15 mouse cellular contexts compared by ENCODE assay signal in the genomic region with DNA sequence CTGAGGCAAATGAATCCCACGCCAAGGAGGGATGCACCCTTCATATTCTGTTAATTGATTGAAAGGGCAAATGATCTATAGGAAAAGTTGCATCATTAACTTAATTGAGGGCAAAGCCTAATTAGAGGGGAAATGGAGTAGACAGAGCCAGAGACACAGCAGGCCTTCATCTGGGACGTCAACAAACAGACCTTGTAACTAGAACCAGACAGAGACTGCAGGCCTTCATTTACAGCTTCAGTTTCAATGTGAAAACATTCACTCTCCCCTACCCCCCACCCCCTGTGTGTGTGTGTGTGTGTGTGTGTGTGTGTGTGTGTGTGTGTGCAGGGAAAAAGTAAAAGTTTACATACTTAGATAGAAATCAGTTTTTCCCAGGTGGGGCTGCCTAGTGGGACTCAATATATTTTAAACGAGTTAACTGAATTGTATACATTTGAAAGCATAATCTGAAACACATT.
A peak's percentile ranks its signal among the peaks of the same experiment; 100 is the strongest.
DNase-seq lines count a peak whose midpoint lies in the region; ATAC-seq lines count a peak whose summit lies in the region.
"Had no signal": no experiment of that assay in that cellular context is flagged by ENCODE, and none has a peak within 500 bp of the region (broad histone marks: within the 10 kb centered on the region; RNA-seq: fewer than 3 reads in every experiment).

No protein-coding gene starts in this region.

- no peak overlapping the region for H3K9ac ChIP-seq in lung, embryonic 15.5 days
- H3K9ac ChIP-seq in embryonic facial prominence, embryonic 13.5 days, result no peak overlapping the region
- H3K9ac ChIP-seq in limb, embryonic 13.5 days, result no peak overlapping the region
- H3K9ac ChIP-seq: kidney, embryonic 15.5 days; midbrain, embryonic 13.5 days had no signal

- no peak for DNase-seq in lung, postnatal 14 days
- DNase-seq in embryo, embryonic 10.5 days (ENCODE audit: low spot score), result peak; percentile 51
- no peak for DNase-seq in MN1 (ENCODE audit: low spot score)
- no peak for DNase-seq in left cerebral cortex, postnatal 14 days (ENCODE audit: low spot score in 2 of 2)
- DNase-seq: adrenal gland, adult 8-10 months; cerebellum, adult 2 months; gastrocnemius, postnatal 10 days; heart, postnatal 10 days had no signal

- H3K4me3 ChIP-seq in lung, embryonic 15.5 days, result no peak overlapping the region
- H3K4me3 ChIP-seq in embryonic facial prominence, embryonic 13.5 days, result no peak overlapping the region
- H3K4me3 ChIP-seq in limb, embryonic 13.5 days, result no peak overlapping the region
- H3K4me3 ChIP-seq: kidney, embryonic 15.5 days; layer of hippocampus, adult 2 months; left cerebral cortex, adult 2 months; midbrain, embryonic 13.5 days had no signal

- no peak for ATAC-seq in lung, embryonic 15.5 days (ENCODE audit: borderline replicate concordance, extremely low read depth, low FRiP score, low TSS enrichment)
- ATAC-seq in embryonic facial prominence, embryonic 13.5 days (ENCODE audit: insufficient number of reproducible peaks, insufficient read depth, low FRiP score, low TSS enrichment, low read depth), result 0 out of 2 replicates have a peak, but pooled peaks have one; percentile 6
- ATAC-seq in limb, embryonic 13.5 days (ENCODE audit: low FRiP score, low read depth), result peak; percentile 61
- ATAC-seq: midbrain, embryonic 13.5 days had no signal

- peak overlapping the region; percentile 78 for H3K27ac ChIP-seq in lung, embryonic 15.5 days
- H3K27ac ChIP-seq in embryonic facial prominence, embryonic 13.5 days, result 0 out of 2 replicates have a peak overlapping the region, but pooled peaks have one; percentile 22
- H3K27ac ChIP-seq in limb, embryonic 13.5 days, result no peak overlapping the region
- H3K27ac ChIP-seq: kidney, embryonic 15.5 days; layer of hippocampus, adult 2 months; left cerebral cortex, adult 2 months; midbrain, embryonic 13.5 days had no signal

- peaks cover 12% of the 10 kb centered on the region; the same call in 1 of the 2 replicates for H3K4me1 ChIP-seq in lung, embryonic 15.5 days
- peaks cover 20% of the 10 kb centered on the region for H3K4me1 ChIP-seq in embryonic facial prominence, embryonic 13.5 days
- H3K4me1 ChIP-seq in limb, embryonic 13.5 days, result peaks cover 27% of the 10 kb centered on the region

- H3K4me2 ChIP-seq in lung, embryonic 15.5 days, result peak overlapping the region; percentile 38; the same call in 1 of the 2 replicates
- H3K4me2 ChIP-seq in embryonic facial prominence, embryonic 13.5 days, result 0 out of 2 replicates have a peak overlapping the region, but pooled peaks have one; percentile 10
- peak overlapping the region; percentile 45 for H3K4me2 ChIP-seq in limb, embryonic 13.5 days (replicated peaks)
- H3K4me2 ChIP-seq: kidney, embryonic 15.5 days; midbrain, embryonic 13.5 days had no signal

- intact Hi-C loops in left cerebral cortex, postnatal 14 days (cut with DNase I), result no loop called here

- WGBS in lung, embryonic 15.5 days, result 42% methylated on average over 3 of the region's 3 CpGs
- 9% methylated on average over 3 of the region's 3 CpGs for WGBS in embryonic facial prominence, embryonic 13.5 days
- 8% methylated on average over 3 of the region's 3 CpGs for WGBS in limb, embryonic 13.5 days

- no peaks in the 10 kb centered on the region for H3K27me3 ChIP-seq in lung, embryonic 15.5 days
- H3K27me3 ChIP-seq in embryonic facial prominence, embryonic 13.5 days, result no peaks in the 10 kb centered on the region
- H3K27me3 ChIP-seq in limb, embryonic 13.5 days, result no peaks in the 10 kb centered on the region
- H3K27me3 ChIP-seq: kidney, embryonic 15.5 days; midbrain, embryonic 13.5 days had no signal

- no peaks in the 10 kb centered on the region for H3K36me3 ChIP-seq in lung, embryonic 15.5 days
- H3K36me3 ChIP-seq in embryonic facial prominence, embryonic 13.5 days, result no peaks in the 10 kb centered on the region
- no peaks in the 10 kb centered on the region for H3K36me3 ChIP-seq in limb, embryonic 13.5 days
- H3K36me3 ChIP-seq: kidney, embryonic 15.5 days; midbrain, embryonic 13.5 days had no signal

- no peaks in the 10 kb centered on the region for H3K9me3 ChIP-seq in lung, embryonic 15.5 days
- no peaks in the 10 kb centered on the region for H3K9me3 ChIP-seq in embryonic facial prominence, embryonic 13.5 days
- H3K9me3 ChIP-seq in limb, embryonic 13.5 days, result no peaks in the 10 kb centered on the region
- H3K9me3 ChIP-seq: kidney, embryonic 15.5 days; midbrain, embryonic 13.5 days had no signal
